Mouse (Mus musculus) embryonic fibroblast, embryonic 13.5 days (primary cell): ENCODE data around the gene Ap5z1.

Source experiments
- CTCF ChIP-seq: IDR thresholded peaks from 2 replicates; pipeline ENCODE4 v1.5.1; 2011; ENCODE audit warnings: mild to moderate bottlenecking, control low read depth, low read length, moderate library complexity, borderline replicate concordance; ENCODE audit not compliant: insufficient read depth
- POLR2A ChIP-seq: IDR thresholded peaks from 2 replicates; pipeline ENCODE4 v1.6.1; 2011; ENCODE audit warnings: low read depth, mild to moderate bottlenecking, control low read depth, low read length, moderate library complexity

DNA sequence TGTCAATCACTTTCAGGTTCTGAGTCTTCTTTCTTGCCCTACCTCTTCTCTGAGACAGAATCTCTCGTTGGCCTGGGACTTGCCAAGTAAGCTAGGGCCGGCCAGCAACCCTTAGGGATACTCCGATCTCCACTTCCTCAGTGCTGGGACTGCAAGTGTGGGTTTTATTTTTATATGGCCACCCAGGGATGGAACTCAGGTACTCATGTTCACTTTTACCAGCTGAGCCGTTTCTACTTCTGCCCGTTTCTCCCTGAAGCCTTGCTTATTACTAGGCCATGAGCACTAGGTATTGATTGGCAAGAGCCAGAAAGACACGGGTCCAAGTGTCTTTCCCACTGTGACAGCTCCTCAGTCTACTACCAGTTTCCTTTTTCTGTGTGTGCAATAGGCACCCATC lies 733 bp upstream of the Ap5z1 start:
- TF ChIP-seq CTCF = no peak
- TF ChIP-seq POLR2A = no peak
